Mouse (Mus musculus) retina, postnatal 1 day (tissue): ENCODE data around the gene H13.

ENCODE experiments used
- DNase-seq: peaks from one replicate; pipeline ENCODE4 v3.0.0-alpha.2; 2012

Gene H13

DNA sequence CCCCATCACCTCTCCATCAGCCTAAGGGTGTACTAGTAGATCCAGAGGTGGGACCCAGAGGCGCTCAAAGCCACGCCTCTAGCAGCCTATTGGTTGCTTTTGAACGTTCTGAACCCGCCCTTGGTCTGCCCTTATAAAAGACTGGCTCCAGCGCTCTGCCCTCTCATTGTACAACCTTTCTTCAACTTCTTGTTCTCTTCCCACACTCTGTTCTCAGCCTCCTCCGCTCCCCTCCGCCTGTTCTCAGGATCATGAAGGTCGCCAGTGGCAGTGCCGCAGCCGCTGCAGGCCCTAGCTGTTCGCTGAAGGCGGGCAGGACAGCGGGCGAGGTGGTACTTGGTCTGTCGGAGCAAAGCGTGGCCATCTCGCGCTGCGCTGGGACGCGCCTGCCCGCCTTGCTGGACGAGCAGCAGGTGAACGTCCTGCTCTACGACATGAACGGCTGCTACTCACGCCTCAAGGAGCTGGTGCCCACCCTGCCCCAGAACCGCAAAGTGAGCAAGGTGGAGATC is 66.9 kb downstream of the H13 start, which contains the start of gene Id1:
Id1 (plus strand) TSS at position 162 of the 512 bp plus-strand sequence.
- peak; percentile 97 for DNase-seq

GRCm38 (mm10) chr2:152736748-152737147 is 67.5 kb downstream of the H13 start:
- DNase-seq = peak; percentile 59

GRCm38 (mm10) chr2:152737306-152738221 is 68.3 kb downstream of the H13 start:
- DNase-seq = peak; percentile 48

- DNase-seq = peak; percentile 23
Observed at GRCm38 (mm10) chr2:152738341-152738740, 69.1 kb downstream of the H13 start.

- peak; percentile 89 for DNase-seq
Observed at GRCm38 (mm10) chr2:152739031-152739841, 70.0 kb downstream of the H13 start.

- no peak for DNase-seq
Observed at GRCm38 (mm10) chr2:152739842-152740260, 70.6 kb downstream of the H13 start.

DNA sequence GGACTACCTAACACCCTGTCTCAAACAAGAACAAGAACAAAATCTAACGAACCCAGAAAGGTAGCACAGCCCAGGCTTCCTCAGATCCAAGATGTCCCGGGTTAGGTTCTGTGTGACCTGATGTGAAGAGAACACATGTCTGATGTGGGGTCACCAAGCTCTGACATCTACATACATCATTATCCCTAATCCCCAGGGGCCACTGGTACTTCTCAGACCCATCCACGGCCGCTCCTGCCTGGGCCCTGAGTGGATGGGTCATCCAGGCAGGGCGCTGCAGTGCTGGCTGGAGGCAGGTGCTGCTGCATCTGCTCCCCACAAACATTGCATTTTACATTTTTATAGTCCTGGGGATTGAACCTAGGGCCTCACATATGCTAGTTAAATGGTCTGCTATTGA is 71.2 kb downstream of the H13 start:
- no peak for DNase-seq

GRCm38 (mm10) chr2:152741153-152742041 is 72.1 kb downstream of the H13 start:
- DNase-seq = peak; percentile 90

DNA sequence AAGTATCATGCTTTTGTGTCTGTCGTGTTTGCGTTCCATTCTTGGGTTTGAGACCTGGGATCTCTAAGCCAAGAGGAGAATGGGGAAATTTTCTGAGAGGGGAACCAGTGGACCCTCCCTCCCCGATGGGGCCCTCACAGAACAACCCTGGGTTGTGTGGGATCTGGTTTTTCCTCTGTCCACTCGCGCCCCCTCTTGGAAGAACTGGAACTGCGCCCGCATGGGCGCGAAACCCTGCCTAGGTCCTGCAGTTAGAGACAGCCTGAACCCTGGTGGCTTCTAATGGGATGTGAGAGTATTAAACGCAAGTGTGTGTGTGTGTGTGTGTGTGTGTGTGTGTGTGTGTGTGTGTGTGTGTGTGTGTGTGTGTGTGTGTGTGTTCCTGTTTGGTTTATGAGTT is 73.2 kb downstream of the H13 start:
- peak; percentile 85 for DNase-seq

- DNase-seq = peak; percentile 74
Observed at GRCm38 (mm10) chr2:152753944-152754711, 84.9 kb downstream of the H13 start, which contains the start of gene Cox4i2. Gene Cox4i2, plus strand, starts transcription at chr2:152754173.

DNA sequence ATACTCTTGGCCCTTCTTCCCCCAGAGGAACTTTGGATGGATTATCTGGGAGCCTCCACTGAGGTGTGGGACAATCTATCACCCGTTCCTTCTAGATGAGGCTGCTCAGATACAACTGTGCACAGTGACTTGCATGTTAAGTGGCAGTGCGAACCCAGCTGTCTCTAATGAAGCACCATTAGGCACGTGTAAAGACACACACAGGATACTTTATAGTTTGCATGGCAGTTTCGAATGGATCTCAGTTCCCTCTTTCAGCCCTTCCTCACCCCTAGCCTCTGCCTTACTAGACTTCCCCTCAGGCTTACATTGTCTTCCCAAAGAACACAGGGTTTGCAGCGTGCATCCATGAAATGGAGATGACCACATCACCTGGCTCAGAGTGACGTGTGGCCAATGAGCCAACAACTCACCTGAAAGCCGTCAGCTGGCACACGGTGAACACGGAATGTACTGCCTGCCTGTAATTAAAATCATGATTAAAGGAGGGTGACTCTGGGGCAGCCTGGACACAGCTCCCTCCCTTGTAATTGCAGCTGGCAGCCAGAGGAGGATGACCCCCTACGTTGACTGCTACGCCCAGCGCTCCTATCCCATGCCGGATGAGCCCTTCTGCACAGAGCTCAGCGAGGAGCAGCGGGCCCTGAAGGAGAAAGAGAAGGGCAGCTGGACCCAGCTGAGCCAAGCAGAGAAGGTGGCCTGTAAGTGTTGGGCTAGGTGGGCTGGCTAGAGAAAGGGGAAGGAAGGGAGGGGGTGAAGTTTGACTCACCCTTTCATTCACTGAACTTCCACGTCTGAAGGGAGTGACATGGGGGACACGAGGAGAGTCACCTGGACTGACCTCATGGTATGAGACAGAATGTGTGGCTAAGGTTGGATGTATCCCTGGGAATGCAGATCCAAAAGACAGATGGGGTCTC is 87.5 kb downstream of the H13 start:
- DNase-seq = no peak

DNA sequence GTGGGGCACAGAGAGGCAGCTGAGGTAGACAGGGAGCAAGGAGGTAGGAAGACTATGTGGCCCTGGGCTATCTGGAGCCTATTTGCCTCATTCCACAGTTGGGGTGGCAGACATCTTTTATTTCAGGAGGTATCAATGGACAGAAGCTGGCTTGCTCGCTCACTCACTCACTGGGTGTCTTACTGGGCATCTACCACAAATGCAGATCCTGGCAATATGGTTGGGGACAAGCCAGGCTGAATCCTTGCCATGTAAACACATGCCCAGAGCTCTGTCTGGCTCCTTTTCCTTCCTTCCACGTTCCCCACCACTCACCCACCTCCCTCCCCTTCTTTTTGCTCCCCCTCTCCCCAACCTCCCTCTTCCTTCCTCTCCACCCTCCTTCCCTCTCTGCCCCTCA is 88.2 kb downstream of the H13 start:
- no peak for DNase-seq
